Mouse (Mus musculus): ENCODE measurements around the gene Ccdc158. TPM values are rescaled to one million over a fixed set of nuclear protein-coding genes. Genes with fewer than 3 reads are reported as not detected.
A peak's percentile ranks its signal among the peaks of the same experiment; 100 is the strongest.

The Ccdc158 gene
- polyA plus RNA-seq, 1 experiment: 0.37 TPM

- 41% methylated on average over 16 of the region's 16 CpGs for WGBS
- TF ChIP-seq POLR2A (IDR thresholded peaks at IDR 0.05; ENCODE audit: borderline replicate concordance, extremely low read depth, low read depth, low read length): no peak
- no peak for TF ChIP-seq CTCF (IDR thresholded peaks at IDR 0.05; ENCODE audit: insufficient read depth, low read length)
- DNase-seq: no peak
- no peaks in the 10 kb centered on the region; the same call in 1 of the 2 replicates for H3K4me1 ChIP-seq (ENCODE audit: control insufficient read depth, insufficient read depth, low read length)
- no peak overlapping the region for H3K4me3 ChIP-seq (replicated peaks; ENCODE audit: extremely low read depth, low read depth, low read length)
Observed at GRCm38 (mm10) chr5:92692206-92693007, 17.3 kb upstream of the Ccdc158 start.

DNA sequence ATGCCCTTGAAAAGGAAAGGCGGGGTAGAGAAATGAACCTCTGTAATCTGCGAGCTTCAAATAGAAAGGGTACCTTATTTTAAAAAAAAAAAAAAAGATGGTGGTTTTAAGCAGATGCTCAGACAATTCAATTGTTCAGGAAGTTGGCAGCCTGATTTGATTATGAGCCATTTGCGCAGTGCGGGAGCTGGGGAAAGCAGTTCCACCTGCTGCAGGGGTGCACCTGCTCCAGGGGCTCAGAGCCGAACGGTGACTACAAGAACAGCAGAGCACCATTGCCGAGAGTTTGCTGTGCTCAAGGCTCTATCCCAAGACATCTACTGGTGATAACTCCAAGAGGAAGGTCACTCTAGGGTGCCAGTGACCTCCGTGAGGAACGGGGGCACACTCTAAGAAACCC, 13.5 kb upstream of the Ccdc158 start:
- Histone ChIP-seq H3K4me1 (ENCODE audit: control insufficient read depth, insufficient read depth, low read length) (no peaks in the 10 kb centered on the region; the same call in 1 of the 2 replicates), H3K4me3 (replicated peaks; ENCODE audit: extremely low read depth, low read depth, low read length) (no peak overlapping the region)
- no peak for DNase-seq
- TF ChIP-seq CTCF (IDR thresholded peaks at IDR 0.05; ENCODE audit: insufficient read depth, low read length): no peak
- no peak for TF ChIP-seq POLR2A (IDR thresholded peaks at IDR 0.05; ENCODE audit: borderline replicate concordance, extremely low read depth, low read depth, low read length)
- 88% methylated on average over 9 of the region's 9 CpGs for WGBS

DNA sequence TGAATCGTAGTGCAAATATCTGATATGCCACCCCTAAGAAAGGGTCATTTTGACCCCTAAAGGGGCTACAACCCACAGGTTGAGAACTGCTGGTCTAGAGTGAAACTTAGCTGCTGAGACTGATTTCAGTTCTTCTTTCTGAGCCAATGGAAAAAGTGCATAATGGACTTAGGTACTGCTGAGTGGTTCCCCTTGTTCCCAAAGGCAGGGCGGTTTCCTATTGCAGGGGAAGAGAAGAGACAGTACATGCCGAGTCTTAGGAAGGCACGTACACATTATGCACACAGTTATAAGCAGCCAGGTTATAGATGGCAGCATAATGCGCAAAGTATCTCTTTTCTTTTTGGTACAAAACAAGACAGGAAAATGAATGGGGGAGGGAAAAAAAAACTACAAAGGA, 13.1 kb upstream of the Ccdc158 start:
- no peak for TF ChIP-seq POLR2A (IDR thresholded peaks at IDR 0.05; ENCODE audit: borderline replicate concordance, extremely low read depth, low read depth, low read length)
- no peak for TF ChIP-seq CTCF (IDR thresholded peaks at IDR 0.05; ENCODE audit: insufficient read depth, low read length)
- 77% methylated on average over 5 of the region's 5 CpGs for WGBS
- Histone ChIP-seq H3K4me1 (ENCODE audit: control insufficient read depth, insufficient read depth, low read length) (no peaks in the 10 kb centered on the region), H3K4me3 (replicated peaks; ENCODE audit: extremely low read depth, low read depth, low read length) (no peak overlapping the region)
- DNase-seq: no peak

- Histone ChIP-seq H3K4me3 (replicated peaks; ENCODE audit: extremely low read depth, low read depth, low read length) (peak overlapping the region; percentile 22), H3K4me1 (ENCODE audit: control insufficient read depth, insufficient read depth, low read length) (no peaks in the 10 kb centered on the region)
- WGBS: 92% methylated on average over 16 of the region's 16 CpGs
- TF ChIP-seq POLR2A (IDR thresholded peaks at IDR 0.05; ENCODE audit: borderline replicate concordance, extremely low read depth, low read depth, low read length) (no peak), CTCF (IDR thresholded peaks at IDR 0.05; ENCODE audit: insufficient read depth, low read length) (no peak)
- DNase-seq: no peak
Observed at GRCm38 (mm10) chr5:92684715-92685460, 9.8 kb upstream of the Ccdc158 start.

DNA sequence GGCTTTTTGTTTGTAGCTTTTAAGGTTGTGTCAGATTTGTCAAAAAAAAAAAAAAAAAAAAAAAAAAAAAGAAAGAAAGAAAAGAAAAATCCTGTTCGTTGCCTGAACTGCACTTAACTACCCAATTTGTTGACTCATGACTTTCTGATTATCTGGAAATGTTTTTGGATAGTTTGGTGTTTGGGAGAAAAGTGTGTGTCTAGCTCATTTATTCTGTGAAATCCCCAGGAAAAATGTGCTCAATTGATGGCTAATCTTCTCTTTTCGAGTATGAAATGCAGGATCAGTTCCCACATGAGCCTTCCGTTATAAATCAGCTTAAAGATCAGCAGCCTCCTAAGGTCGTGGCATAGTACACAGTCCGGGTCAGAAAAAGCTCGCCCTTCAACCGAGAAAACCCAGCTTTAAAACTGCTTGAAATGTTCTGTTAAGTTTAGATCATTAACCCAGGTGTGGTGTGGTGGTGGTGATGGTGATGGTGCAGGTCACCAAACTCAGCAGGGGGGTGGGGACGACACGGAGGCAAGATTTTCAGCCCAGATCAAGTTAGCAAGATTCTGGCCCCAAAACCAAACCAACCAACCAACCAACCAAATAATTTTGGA, 8.9 kb upstream of the Ccdc158 start:
- peak overlapping the region; percentile 57 for H3K4me3 ChIP-seq (replicated peaks; ENCODE audit: extremely low read depth, low read depth, low read length)
- no peak for DNase-seq
- H3K4me1 ChIP-seq (ENCODE audit: control insufficient read depth, insufficient read depth, low read length): no peaks in the 10 kb centered on the region
- 57% methylated on average over 9 of the region's 9 CpGs for WGBS
- TF ChIP-seq POLR2A (IDR thresholded peaks at IDR 0.05; ENCODE audit: borderline replicate concordance, extremely low read depth, low read depth, low read length): no peak
- no peak for TF ChIP-seq CTCF (IDR thresholded peaks at IDR 0.05; ENCODE audit: insufficient read depth, low read length)

GRCm38 (mm10) chr5:92683351-92683807, 8.3 kb upstream of the Ccdc158 start, which contains the start of gene Shroom3:
Shroom3 (plus strand) TSS chr5:92683435.
- TF ChIP-seq POLR2A (IDR thresholded peaks at IDR 0.05; ENCODE audit: borderline replicate concordance, extremely low read depth, low read depth, low read length) (no peak), CTCF (IDR thresholded peaks at IDR 0.05; ENCODE audit: insufficient read depth, low read length) (no peak)

DNA sequence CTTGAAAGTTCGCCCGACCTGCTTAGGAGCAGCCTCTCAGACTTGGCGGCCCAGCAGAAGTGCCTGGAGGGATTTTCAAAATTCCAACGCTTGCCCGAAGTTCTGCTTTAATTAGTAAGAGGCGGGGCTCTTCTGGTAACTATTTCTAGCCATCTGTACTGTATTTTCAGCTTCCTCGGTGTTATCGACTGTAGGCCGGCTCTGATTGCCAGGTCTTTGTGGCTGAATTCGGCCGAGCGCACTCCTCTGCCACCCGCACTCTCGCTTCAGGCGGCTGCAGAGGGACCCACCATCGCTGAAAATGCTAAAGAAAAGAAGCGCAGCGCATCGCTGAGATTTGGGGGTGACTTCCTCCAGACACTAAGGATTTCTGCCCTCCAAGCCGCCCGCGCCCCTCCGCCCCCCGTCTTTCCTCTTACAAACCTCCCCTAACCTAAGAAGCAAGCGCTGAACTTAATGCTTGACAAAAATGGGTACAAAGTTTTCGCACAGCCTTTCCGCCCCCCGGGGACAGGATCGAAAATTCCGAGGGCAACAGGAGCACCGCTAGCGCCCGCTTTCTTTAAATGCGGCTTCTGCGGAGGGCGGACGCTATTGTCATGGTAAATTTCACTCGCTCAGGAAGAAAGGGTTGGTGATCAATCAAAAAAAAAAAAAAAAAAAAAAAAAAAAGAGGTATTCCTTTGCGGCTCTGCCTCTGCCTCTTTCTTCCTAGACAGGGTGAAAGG, 7.7 kb upstream of the Ccdc158 start:
- TF ChIP-seq CTCF (IDR thresholded peaks at IDR 0.05; ENCODE audit: insufficient read depth, low read length) (no peak), POLR2A (IDR thresholded peaks at IDR 0.05; ENCODE audit: borderline replicate concordance, extremely low read depth, low read depth, low read length) (no peak)
- Histone ChIP-seq H3K4me1 (ENCODE audit: control insufficient read depth, insufficient read depth, low read length) (no peaks in the 10 kb centered on the region), H3K4me3 (replicated peaks; ENCODE audit: extremely low read depth, low read depth, low read length) (peak overlapping the region; percentile 67)
- peak; percentile 34 for DNase-seq
- 5% methylated on average over 39 of the region's 39 CpGs for WGBS

More at GRCm38 (mm10) chr5:92683351-92683807, 8.3 kb upstream of the Ccdc158 start, which contains the start of gene Shroom3:
- peak within 1 kb of the TSS; percentile 67 for H3K4me3 ChIP-seq (replicated peaks; ENCODE audit: extremely low read depth, low read depth, low read length)
- 3% methylated on average over 26 of the region's 26 CpGs for WGBS
- DNase-seq: peak; percentile 29
- no peaks in the 10 kb centered on the region for H3K4me1 ChIP-seq (ENCODE audit: control insufficient read depth, insufficient read depth, low read length)

DNA sequence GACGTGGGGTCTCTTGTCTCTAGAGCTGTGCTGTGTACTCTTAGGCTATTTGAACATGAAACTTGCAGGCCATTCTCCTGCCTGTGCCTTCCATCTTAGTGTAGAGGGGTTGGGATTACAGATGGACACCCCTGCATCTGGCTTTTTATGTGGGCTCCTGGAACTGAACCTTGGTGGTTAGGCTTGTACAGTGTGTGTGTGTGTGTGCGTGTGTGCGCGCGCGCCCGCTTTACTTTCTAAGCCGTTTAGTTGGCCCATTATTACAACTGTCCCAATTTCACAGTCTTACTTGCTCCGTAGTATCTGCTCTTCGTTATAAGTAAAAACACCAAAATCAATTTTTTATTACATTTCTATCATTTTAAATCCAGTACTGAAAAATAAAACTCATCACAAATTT, 6.8 kb upstream of the Ccdc158 start:
- H3K4me3 ChIP-seq (replicated peaks; ENCODE audit: extremely low read depth, low read depth, low read length): no peak overlapping the region
- no peak for DNase-seq
- no peaks in the 10 kb centered on the region for H3K4me1 ChIP-seq (ENCODE audit: control insufficient read depth, insufficient read depth, low read length)
- no peak for TF ChIP-seq CTCF (IDR thresholded peaks at IDR 0.05; ENCODE audit: insufficient read depth, low read length)
- no peak for TF ChIP-seq POLR2A (IDR thresholded peaks at IDR 0.05; ENCODE audit: borderline replicate concordance, extremely low read depth, low read depth, low read length)
- WGBS: 95% methylated on average over 10 of the region's 10 CpGs

GRCm38 (mm10) chr5:92679441-92679840, 4.4 kb upstream of the Ccdc158 start:
- WGBS: 28% methylated on average over 4 of the region's 4 CpGs
- TF ChIP-seq POLR2A (IDR thresholded peaks at IDR 0.05; ENCODE audit: borderline replicate concordance, extremely low read depth, low read depth, low read length) (no peak), CTCF (IDR thresholded peaks at IDR 0.05; ENCODE audit: insufficient read depth, low read length) (no peak)
- Histone ChIP-seq H3K4me3 (replicated peaks; ENCODE audit: extremely low read depth, low read depth, low read length) (no peak overlapping the region), H3K4me1 (ENCODE audit: control insufficient read depth, insufficient read depth, low read length) (no peaks in the 10 kb centered on the region; the same call in 1 of the 2 replicates)
- no peak for DNase-seq
